Mouse (Mus musculus) liver, embryonic 15.5 days (tissue): ENCODE results near the gene Slc26a1. TPM values are rescaled to one million over a fixed set of nuclear protein-coding genes. Genes with fewer than 3 reads are reported as not detected.

Experiments used
- ATAC-seq: fragments of 200-750 bp; cut with Nextera tagmentation; 2 replicates; pipeline ENCODE4 v1.8.0; 2017; ENCODE audit warnings: moderate number of reproducible peaks, mild to moderate bottlenecking, moderate library complexity; ENCODE audit not compliant: insufficient read depth
- H3K27ac ChIP-seq: fragments of 300-500 bp; sonication (generic); replicated peaks from 2 replicates; pipeline ENCODE4 v1.5.1; 2015; ENCODE audit warnings: mild to moderate bottlenecking, inconsistent platforms
- H3K27me3 ChIP-seq: fragments of 300-500 bp; sonication (generic); 2 replicates; pipeline ENCODE4 v1.6.1; 2015; ENCODE audit warnings: mild to moderate bottlenecking, inconsistent platforms
- H3K36me3 ChIP-seq: fragments of 300-500 bp; sonication (generic); replicated peaks from 2 replicates; pipeline ENCODE4 v1.6.1; 2015; ENCODE audit warnings: moderate library complexity, mild to moderate bottlenecking, inconsistent platforms
- H3K4me1 ChIP-seq: fragments of 300-500 bp; sonication (generic); replicated peaks from 2 replicates; pipeline ENCODE4 v1.6.1; 2015; ENCODE audit warnings: inconsistent platforms
- H3K4me2 ChIP-seq: fragments of 300-500 bp; sonication (generic); 2 replicates; pipeline ENCODE4 v1.6.1; 2015; ENCODE audit warnings: moderate library complexity, mild to moderate bottlenecking, inconsistent platforms
- H3K4me3 ChIP-seq: fragments of 300-500 bp; sonication (generic); replicated peaks from 2 replicates; pipeline ENCODE4 v1.5.1; 2015; ENCODE audit warnings: mild to moderate bottlenecking, inconsistent platforms
- H3K9ac ChIP-seq: fragments of 300-500 bp; sonication (generic); 2 replicates; pipeline ENCODE4 v1.6.1; 2015; ENCODE audit warnings: moderate library complexity, mild to moderate bottlenecking, inconsistent platforms
- H3K9me3 ChIP-seq: fragments of 300-500 bp; sonication (generic); replicated peaks from 2 replicates; pipeline ENCODE4 v1.6.1; 2016; ENCODE audit warnings: inconsistent platforms
- WGBS: fragments of 180-500 bp; shearing (Covaris S2); methylation state at CpG from one replicate; pipeline ENCODE4 v1.1.7; 2015; ENCODE audit warnings: mixed read lengths; ENCODE audit not compliant: insufficient replicate concordance; 5-methylcytosine and 5-hydroxymethylcytosine counted together
- polyA plus RNA-seq: library from polyadenylated mRNA; unstranded; fragments of >200 nt; fragmentation: Nextera tagmentation; extraction: Ambion mirVana; gene quantifications from 2 replicates; pipeline ENCODE4 v1.2.1, GENCODE M21; 2015

Gene Slc26a1
- polyA plus RNA-seq, 1 experiment from 2014 or later: 18.6 TPM

DNA sequence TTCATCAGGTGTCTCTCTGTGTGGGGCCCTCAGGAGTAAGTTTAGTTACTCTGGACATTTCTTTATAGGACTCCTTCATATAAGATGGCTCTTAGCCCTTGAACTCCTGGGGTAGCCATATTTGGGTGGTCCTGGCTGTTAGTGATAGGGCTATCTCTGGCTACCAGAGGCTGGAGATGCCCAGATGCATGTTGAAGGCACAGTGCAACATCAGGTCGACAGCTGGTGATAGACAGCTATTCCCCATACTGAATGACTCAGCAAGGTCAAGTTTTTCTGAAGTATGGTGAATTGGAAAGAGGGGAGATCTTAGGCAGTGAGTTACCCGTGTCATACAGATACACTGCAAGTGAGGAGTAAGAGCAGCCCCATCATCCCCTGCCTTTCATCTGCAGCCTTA is 32.4 kb upstream of the Slc26a1 start:
- peak overlapping the region; percentile 37 for H3K4me2 ChIP-seq
- ATAC-seq: peak; percentile 68
- peak overlapping the region; percentile 73 for H3K27ac ChIP-seq
- peaks cover 46% of the 10 kb centered on the region for H3K4me1 ChIP-seq
- 14% methylated on average over 2 of the region's 2 CpGs for WGBS
- H3K4me3 ChIP-seq: no peak overlapping the region
- H3K9ac ChIP-seq: peak overlapping the region; percentile 28; the same call in 1 of the 2 replicates
- no peaks in the 10 kb centered on the region for H3K27me3 ChIP-seq
- H3K9me3 ChIP-seq: no peaks in the 10 kb centered on the region
- H3K36me3 ChIP-seq: peaks cover 23% of the 10 kb centered on the region

DNA sequence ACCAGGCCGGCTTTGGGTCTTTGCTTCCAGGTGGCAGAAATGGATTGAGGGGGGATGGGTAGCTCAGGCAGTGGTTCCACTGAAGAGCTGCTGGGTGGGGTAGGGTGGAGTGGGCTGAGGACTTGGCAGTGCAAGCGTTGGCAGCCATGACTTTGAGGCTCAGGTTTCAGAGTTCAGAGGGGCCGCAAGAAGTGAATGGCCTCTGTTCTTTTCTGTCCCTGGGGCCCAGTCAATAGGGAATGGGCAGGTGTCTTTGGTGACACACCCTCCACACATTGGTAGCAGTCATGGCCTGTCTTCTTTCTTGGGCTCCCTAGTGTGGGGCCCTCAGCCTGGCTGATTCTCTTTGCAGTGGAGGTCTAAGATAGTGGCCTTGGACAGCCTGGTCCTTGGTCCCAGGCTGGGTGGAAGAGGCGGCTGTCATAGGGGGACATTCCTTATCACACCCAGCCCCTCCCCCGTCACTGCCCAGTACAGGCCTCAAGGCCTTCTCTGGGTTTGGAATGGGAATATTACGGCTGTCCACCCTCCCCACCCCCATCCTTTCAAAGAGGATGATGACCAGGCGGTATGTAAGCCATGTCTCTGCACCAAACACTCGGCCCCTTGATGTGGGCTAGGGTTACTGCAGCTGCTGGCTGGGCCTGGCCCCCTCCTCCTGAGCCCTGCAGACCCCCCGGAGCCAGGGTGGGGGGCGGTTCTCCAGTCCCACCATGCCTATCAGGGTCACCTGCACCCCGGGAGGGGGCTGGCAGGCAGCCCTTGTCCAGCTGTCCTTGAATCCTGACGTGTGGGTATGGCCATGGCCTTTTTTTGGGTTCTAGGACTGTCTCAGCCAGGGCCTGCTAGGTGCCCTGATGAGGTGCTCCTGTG is 28.6 kb upstream of the Slc26a1 start:
- WGBS: 68% methylated on average over 12 of the region's 12 CpGs
- Histone ChIP-seq H3K4me3 (no peak overlapping the region), H3K9me3 (no peaks in the 10 kb centered on the region), H3K36me3 (peaks cover 23% of the 10 kb centered on the region), H3K9ac (no peak overlapping the region), H3K27me3 (no peaks in the 10 kb centered on the region), H3K4me2 (no peak overlapping the region), H3K4me1 (peaks cover 50% of the 10 kb centered on the region), H3K27ac (no peak overlapping the region)
- ATAC-seq: no peak

DNA sequence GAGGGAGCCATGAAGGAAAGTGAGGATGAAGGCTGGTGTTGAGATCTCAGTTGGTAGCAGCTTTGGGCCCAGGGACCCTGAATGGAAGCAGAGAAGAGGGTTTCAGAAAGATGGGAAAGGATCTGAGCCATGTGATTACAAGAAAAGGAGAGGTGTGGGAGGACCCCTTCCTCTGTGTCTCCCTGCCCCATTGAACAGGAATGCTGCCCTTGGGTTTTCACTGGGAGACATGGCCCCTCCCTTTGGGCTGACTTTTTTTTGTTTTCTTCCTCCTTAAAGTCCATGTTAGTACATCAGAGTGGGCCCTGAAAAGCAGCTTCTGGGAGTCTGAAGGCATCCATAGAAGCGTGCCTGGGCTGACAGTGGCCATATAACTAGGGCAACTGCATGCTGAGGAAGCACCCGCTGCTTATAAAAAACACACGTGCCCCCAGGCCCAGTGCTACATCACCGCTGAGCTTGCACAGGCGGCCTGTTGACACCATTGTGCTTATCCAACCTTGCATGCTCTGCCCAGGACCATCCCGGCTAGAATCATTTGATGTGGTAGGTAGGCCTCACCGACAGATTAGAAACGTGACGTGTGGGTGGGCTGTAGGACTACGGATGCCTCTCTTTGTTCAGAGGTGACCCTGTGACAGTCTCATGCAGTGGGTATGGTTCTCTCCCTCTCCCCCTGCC is 26.1 kb upstream of the Slc26a1 start:
- Histone ChIP-seq H3K4me3 (no peak overlapping the region), H3K36me3 (peaks cover 19% of the 10 kb centered on the region), H3K4me1 (peaks cover 43% of the 10 kb centered on the region), H3K27ac (no peak overlapping the region), H3K27me3 (no peaks in the 10 kb centered on the region), H3K9ac (no peak overlapping the region), H3K4me2 (no peak overlapping the region), H3K9me3 (no peaks in the 10 kb centered on the region)
- ATAC-seq: no peak
- 77% methylated on average over 10 of the region's 10 CpGs for WGBS

DNA sequence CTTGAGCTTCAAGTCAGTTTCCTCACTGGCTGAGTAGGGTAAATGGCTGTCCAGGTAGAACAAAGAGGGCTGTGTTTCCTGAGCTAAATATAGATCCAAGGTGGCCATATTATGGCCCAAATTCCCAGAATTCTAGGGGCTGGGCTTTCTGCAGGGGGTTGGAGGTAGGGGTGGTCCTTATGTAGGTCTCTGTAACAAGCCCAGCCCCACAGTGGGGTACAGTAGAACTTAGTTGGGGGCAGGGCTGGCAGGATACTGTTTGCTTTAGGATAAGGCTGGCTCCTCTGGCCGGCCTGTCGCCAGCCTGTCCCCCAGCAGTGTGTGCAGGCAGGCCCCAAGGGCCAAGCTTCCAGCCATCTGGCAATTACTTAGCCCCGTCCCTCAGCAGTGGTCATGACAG is 25.0 kb upstream of the Slc26a1 start:
- WGBS: 61% methylated on average over 3 of the region's 3 CpGs
- Histone ChIP-seq H3K4me3 (no peak overlapping the region), H3K4me1 (peaks cover 50% of the 10 kb centered on the region), H3K9me3 (no peaks in the 10 kb centered on the region), H3K27me3 (no peaks in the 10 kb centered on the region), H3K4me2 (no peak overlapping the region), H3K9ac (no peak overlapping the region), H3K27ac (no peak overlapping the region), H3K36me3 (peaks cover 7% of the 10 kb centered on the region)
- peak; percentile 19; the same call in 1 of the 2 replicates for ATAC-seq

- Histone ChIP-seq H3K4me1 (peaks cover 64% of the 10 kb centered on the region), H3K4me2 (no peak overlapping the region), H3K9ac (no peak overlapping the region), H3K27ac (no peak overlapping the region), H3K9me3 (no peaks in the 10 kb centered on the region), H3K4me3 (no peak overlapping the region), H3K27me3 (no peaks in the 10 kb centered on the region), H3K36me3 (no peaks in the 10 kb centered on the region)
- no peak for ATAC-seq
- 58% methylated on average over 4 of the region's 4 CpGs for WGBS
Observed at GRCm38 (mm10) chr5:108697341-108697753, 22.0 kb upstream of the Slc26a1 start.

- H3K27ac ChIP-seq: no peak overlapping the region
- H3K4me3 ChIP-seq: no peak overlapping the region
- no peaks in the 10 kb centered on the region for H3K27me3 ChIP-seq
- no peak overlapping the region for H3K4me2 ChIP-seq
- H3K36me3 ChIP-seq: no peaks in the 10 kb centered on the region
- H3K4me1 ChIP-seq: peaks cover 72% of the 10 kb centered on the region
- no peaks in the 10 kb centered on the region for H3K9me3 ChIP-seq
- WGBS: 73% methylated on average over 3 of the region's 3 CpGs
- H3K9ac ChIP-seq: no peak overlapping the region
- no peak for ATAC-seq
Observed at GRCm38 (mm10) chr5:108696542-108696941, 21.2 kb upstream of the Slc26a1 start.

DNA sequence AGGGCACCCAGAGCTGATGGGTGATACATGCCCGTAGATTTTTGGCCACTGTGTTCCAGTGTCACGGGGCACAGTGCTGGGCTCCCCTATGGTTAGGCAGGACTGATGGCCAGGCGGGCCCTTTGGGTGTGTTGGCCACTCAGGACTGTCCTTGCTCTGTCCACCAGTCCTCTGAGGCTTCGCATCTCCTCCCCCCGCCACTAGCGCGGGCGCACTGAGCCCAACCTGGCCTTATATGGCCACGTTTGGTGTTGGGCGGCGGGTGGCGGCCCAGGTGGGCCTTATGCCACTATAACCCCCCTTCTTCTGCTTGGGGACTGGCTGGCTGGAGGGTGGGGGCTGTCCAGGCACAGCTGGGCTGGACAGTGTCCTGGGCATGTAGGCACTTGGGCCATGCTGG is 20.5 kb upstream of the Slc26a1 start:
- Histone ChIP-seq H3K27ac (no peak overlapping the region), H3K9ac (no peak overlapping the region), H3K36me3 (no peaks in the 10 kb centered on the region), H3K27me3 (no peaks in the 10 kb centered on the region), H3K4me3 (no peak overlapping the region), H3K9me3 (no peaks in the 10 kb centered on the region), H3K4me1 (peaks cover 72% of the 10 kb centered on the region), H3K4me2 (peak overlapping the region; percentile 98; the same call in 1 of the 2 replicates)
- no peak for ATAC-seq
- 84% methylated on average over 12 of the region's 12 CpGs for WGBS

- peak; percentile 64 for ATAC-seq
- Histone ChIP-seq H3K27me3 (no peaks in the 10 kb centered on the region), H3K27ac (peak overlapping the region; percentile 79), H3K4me3 (peak overlapping the region; percentile 90), H3K4me2 (peak overlapping the region; percentile 98), H3K4me1 (peaks cover 62% of the 10 kb centered on the region), H3K36me3 (no peaks in the 10 kb centered on the region), H3K9me3 (no peaks in the 10 kb centered on the region), H3K9ac (peak overlapping the region; percentile 85)
- WGBS: under 1% methylated on average over 86 of the region's 99 CpGs
Observed at GRCm38 (mm10) chr5:108694352-108695261, 19.2 kb upstream of the Slc26a1 start.

- peak; percentile 94 for ATAC-seq
- peak overlapping the region; percentile 79 for H3K27ac ChIP-seq
- no peaks in the 10 kb centered on the region for H3K9me3 ChIP-seq
- no peaks in the 10 kb centered on the region for H3K36me3 ChIP-seq
- WGBS: under 1% methylated on average over 43 of the region's 43 CpGs
- peak overlapping the region; percentile 98 for H3K4me2 ChIP-seq
- H3K4me3 ChIP-seq: peak overlapping the region; percentile 90
- peak overlapping the region; percentile 85 for H3K9ac ChIP-seq
- H3K4me1 ChIP-seq: peaks cover 62% of the 10 kb centered on the region
- no peaks in the 10 kb centered on the region for H3K27me3 ChIP-seq
Observed at GRCm38 (mm10) chr5:108693872-108694288, 18.5 kb upstream of the Slc26a1 start.

DNA sequence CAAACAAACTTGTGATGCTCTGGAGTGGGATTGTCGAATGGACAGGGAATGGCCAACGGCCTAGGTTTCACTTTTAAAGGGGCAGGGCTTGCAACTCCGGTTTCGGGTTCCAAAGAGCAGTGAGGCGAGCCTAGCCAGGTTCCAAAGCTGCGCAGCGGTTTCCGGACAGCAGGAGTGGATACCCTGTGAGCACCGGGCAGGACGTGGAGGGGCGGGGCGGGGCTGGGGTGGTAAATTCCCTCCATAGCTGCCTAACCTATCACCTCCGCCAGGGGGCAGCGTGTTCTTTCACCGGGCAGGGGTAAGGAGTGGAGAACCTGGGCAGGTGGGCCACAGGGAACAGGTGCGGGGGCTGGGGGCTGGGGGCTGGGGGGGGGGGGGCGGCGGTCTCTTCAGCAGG is 16.9 kb upstream of the Slc26a1 start, which contains the start of gene Fgfrl1:
TSS of gene Fgfrl1 (plus strand) at position 112 of the 400 bp plus-strand sequence.
- peak within 1 kb of the TSS; percentile 98 for H3K4me2 ChIP-seq
- no peak within 1 kb of the TSS for H3K27ac ChIP-seq
- peak within 1 kb of the TSS; percentile 90 for H3K4me3 ChIP-seq
- H3K36me3 ChIP-seq: no peaks in the 10 kb centered on the region
- peaks cover 51% of the 10 kb centered on the region for H3K4me1 ChIP-seq
- 2% methylated on average over 18 of the region's 18 CpGs for WGBS
- H3K27me3 ChIP-seq: no peaks in the 10 kb centered on the region
- H3K9ac ChIP-seq: peak within 1 kb of the TSS; percentile 85; the same call in 1 of the 2 replicates
- no peak for ATAC-seq
- no peaks in the 10 kb centered on the region for H3K9me3 ChIP-seq
